Mouse (Mus musculus) subcutaneous adipose tissue, adult 2 months (tissue): ENCODE data around the gene Col1a2. TPM values are rescaled to one million over a fixed set of nuclear protein-coding genes. Genes with fewer than 3 reads are reported as not detected.

ENCODE experiments used
- polyA plus RNA-seq: library from polyadenylated mRNA; depleted of rRNA; stranded (reverse); fragments of >200 nt; gene quantifications from 2 replicates; pipeline ENCODE4 v1.2.3, GENCODE M21; 2012; ENCODE audit warnings: low replicate concordance; rRNA removed

The Col1a2 gene
- 149 and 787 TPM in 2 replicates for polyA plus RNA-seq

GRCm38 (mm10) chr6:4504603-4505131 is at the start of gene Col1a2:
Gene Col1a2, plus strand, starts transcription at chr6:4504814.

Other genes starting within 250 kb of the Col1a2 start
- gene Casd1, start 96.0 kb downstream of the Col1a2 start, polyA plus RNA-seq, result 12.0 and 22.0 TPM in 2 replicates
- 45.5 and 64.9 TPM in 2 replicates for gene Sgce, start 242.4 kb downstream of the Col1a2 start, polyA plus RNA-seq
- 4.2 and 8.5 TPM in 2 replicates for gene Peg10, start 242.5 kb downstream of the Col1a2 start, polyA plus RNA-seq